ENCODE assay signal across 9 mouse cellular contexts in the genomic region with DNA sequence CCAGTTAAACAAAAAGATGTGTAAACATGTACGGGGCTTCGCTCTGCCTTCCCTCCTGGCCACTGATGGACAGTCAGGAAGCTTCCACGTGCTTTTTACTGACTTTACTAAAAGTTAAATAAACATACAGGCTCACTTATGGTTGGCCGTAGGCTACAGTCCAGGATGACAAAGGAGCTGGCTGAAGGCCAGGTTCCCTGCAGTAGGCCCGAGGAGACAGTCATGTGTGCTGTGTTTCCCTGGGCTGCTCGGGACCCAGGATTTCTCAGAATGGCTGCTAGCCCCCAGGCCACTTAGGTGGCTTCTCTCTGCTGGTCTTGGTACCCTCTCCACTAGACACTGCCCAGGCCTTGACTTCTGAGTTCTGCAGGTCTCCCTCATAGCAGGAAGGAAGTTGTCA. TPM values are rescaled to one million over a fixed set of nuclear protein-coding genes. Genes with fewer than 3 reads are reported as not detected.
A peak's percentile ranks its signal among the peaks of the same experiment; 100 is the strongest.
DNase-seq lines count a peak whose midpoint lies in the region; ATAC-seq and TF ChIP-seq lines count a peak whose summit lies in the region.
"Had no signal": no experiment of that assay in that cellular context is flagged by ENCODE, and none has a peak within 500 bp of the region (broad histone marks: within the 10 kb centered on the region; RNA-seq: fewer than 3 reads in every experiment).

No protein-coding gene starts in this region.

- no peak overlapping the region for H3K4me2 ChIP-seq in kidney, embryonic 14.5 days (replicated peaks; ENCODE audit: low read depth, low read length)
- H3K4me2 ChIP-seq: lung, embryonic 15.5 days had no signal

- DNase-seq in kidney, adult 9 months: no peak
- DNase-seq in brain, embryonic 14.5 days (ENCODE audit: low read depth): peak; percentile 58
- DNase-seq in heart, postnatal 10 days: peak; percentile 66 to 67
- DNase-seq in lung, postnatal 14 days: peak; percentile 41
- no peak for DNase-seq in thymus, adult 18-20 months
- DNase-seq in thymus, postnatal 0 days (ENCODE audit: low spot score): no peak
- DNase-seq in layer of hippocampus, postnatal 36 days: no peak

- peaks cover 44% of the 10 kb centered on the region for H3K36me3 ChIP-seq in kidney, embryonic 14.5 days (ENCODE audit: control insufficient read depth, insufficient read depth, low read length)

- intact Hi-C loops in heart, postnatal 10 days (cut with DNase I): no loop called here

- H3K27ac ChIP-seq in kidney, embryonic 14.5 days (ENCODE audit: low read depth, low read length): no peak overlapping the region
- H3K27ac ChIP-seq: lung, embryonic 15.5 days had no signal

- 0 out of 2 replicates have a peak overlapping the region, but pooled peaks have one; percentile 23 for H3K9ac ChIP-seq in kidney, embryonic 14.5 days (ENCODE audit: low read depth, low read length)
- H3K9ac ChIP-seq: lung, embryonic 15.5 days had no signal

- ATAC-seq in kidney, embryonic 14.5 days (ENCODE audit: low FRiP score, low TSS enrichment): no peak

- H3K4me3 ChIP-seq in kidney, embryonic 14.5 days (ENCODE audit: low read length): no peak overlapping the region
- H3K4me3 ChIP-seq: lung, embryonic 15.5 days had no signal

- H3K9me3 ChIP-seq in kidney, embryonic 14.5 days (ENCODE audit: control insufficient read depth, low read length): no peaks in the 10 kb centered on the region
- H3K9me3 ChIP-seq: lung, embryonic 15.5 days had no signal

- TF ChIP-seq POLR2A in brain, embryonic 14.5 days (IDR thresholded peaks at IDR 0.05; ENCODE audit: borderline replicate concordance, extremely low read depth, insufficient read depth, insufficient read length, poor library complexity, severe bottlenecking): no peak

- H3K27me3 ChIP-seq in kidney, embryonic 14.5 days (ENCODE audit: control insufficient read depth, insufficient read depth, low read length): no peaks in the 10 kb centered on the region
- H3K27me3 ChIP-seq: lung, embryonic 15.5 days had no signal

- H3K4me1 ChIP-seq in kidney, embryonic 14.5 days (ENCODE audit: control insufficient read depth, insufficient read depth, low read length): 0 out of 2 replicates have a peak, but pooled peaks cover 3% of the 10 kb centered on the region

- 57% methylated on average over 6 of the region's 6 CpGs for WGBS in kidney, embryonic 14.5 days

- no peak for TF ChIP-seq CTCF in brain, embryonic 14.5 days (IDR thresholded peaks at IDR 0.05; ENCODE audit: borderline replicate concordance, extremely low read depth, insufficient read depth, insufficient read length)

RNA-seq across cellular contexts. Expression of a gene that starts 6.9 kb away (rescaled TPM):
- 51.1 and 58.9 TPM in 2 replicates for polyA plus RNA-seq in kidney, embryonic 14.5 days (2014; fragmentation: Nextera tagmentation; extraction: Ambion mirVana)
- 69.2 and 72.7 TPM in 2 replicates for polyA plus RNA-seq in brain, embryonic 14.5 days (2012; rRNA removed)
- 10 to 100 TPM; 27.1 to 30.3 TPM for total RNA-seq in heart, postnatal 10 days (2021)
- polyA plus RNA-seq in thymus, postnatal 0 days (2015; fragmentation: Nextera tagmentation; extraction: Ambion mirVana): 58.5 and 69.2 TPM in 2 replicates
- 100 to 1,000 TPM; 185 to 227 TPM for total RNA-seq in layer of hippocampus, postnatal 36 days (2021)

RNA-seq across cellular contexts. Expression of a gene that starts 22.0 kb away (rescaled TPM):
- 5.4 and 6.8 TPM in 2 replicates for polyA plus RNA-seq in kidney, embryonic 14.5 days (2014; fragmentation: Nextera tagmentation; extraction: Ambion mirVana)
- not detected in 2 replicates for polyA plus RNA-seq in brain, embryonic 14.5 days (2012; rRNA removed)
- not detected for total RNA-seq in heart, postnatal 10 days (2021)
- 1.3 and 1.6 TPM in 2 replicates for polyA plus RNA-seq in thymus, postnatal 0 days (2015; fragmentation: Nextera tagmentation; extraction: Ambion mirVana)
- total RNA-seq in layer of hippocampus, postnatal 36 days (2021): not detected

RNA-seq across cellular contexts. Expression of a gene that starts 25.9 kb away (rescaled TPM):
- polyA plus RNA-seq in kidney, embryonic 14.5 days (2014; fragmentation: Nextera tagmentation; extraction: Ambion mirVana): 1.2 and 2.5 TPM in 2 replicates
- 0.21 and 0.42 TPM in 2 replicates for polyA plus RNA-seq in brain, embryonic 14.5 days (2012; rRNA removed)
- under 1 TPM; 0.40 to 0.50 TPM for total RNA-seq in heart, postnatal 10 days (2021)
- 5.0 and 6.3 TPM in 2 replicates for polyA plus RNA-seq in thymus, postnatal 0 days (2015; fragmentation: Nextera tagmentation; extraction: Ambion mirVana)
- total RNA-seq in layer of hippocampus, postnatal 36 days (2021): not detected

RNA-seq across cellular contexts. Expression of a gene that starts 52.2 kb away (rescaled TPM):
- 2.2 and 4.0 TPM in 2 replicates for polyA plus RNA-seq in kidney, embryonic 14.5 days (2014; fragmentation: Nextera tagmentation; extraction: Ambion mirVana)
- polyA plus RNA-seq in brain, embryonic 14.5 days (2012; rRNA removed): 1.5 and 3.3 TPM in 2 replicates
- 1 to 10 TPM; 2.2 to 3.7 TPM for total RNA-seq in heart, postnatal 10 days (2021)
- polyA plus RNA-seq in thymus, postnatal 0 days (2015; fragmentation: Nextera tagmentation; extraction: Ambion mirVana): 77.9 and 95.8 TPM in 2 replicates
- 1 to 10 TPM; 1.4 to 2.4 TPM for total RNA-seq in layer of hippocampus, postnatal 36 days (2021)

Comparison
In these comparisons a context has a peak if more than half of its experiments do, and no peak if none do; other contexts are left out.
1. DNase-seq: peak in brain, embryonic 14.5 days (single experiment), heart, postnatal 10 days (2 of 2) and lung, postnatal 14 days (single experiment); none in kidney, adult 9 months (single experiment), thymus, adult 18-20 months (0 of 2), thymus, postnatal 0 days (single experiment) and layer of hippocampus, postnatal 36 days (0 of 2).